Mouse (Mus musculus) embryonic fibroblast, embryonic 13.5 days (primary cell): ENCODE measurements at regions not wholly inside any gene's neighbourhood (a gene's known extent, or its start where the extent isn't known, plus 50 kb on each side); places are given as distances from the start of the nearest gene placed in this dataset.

Source experiments
- H3K27ac ChIP-seq: 2 replicates; pipeline ENCODE4 v1.5.1; 2012; ENCODE audit warnings: low read length, control low read depth, inconsistent platforms; ENCODE audit not compliant: insufficient read depth
- H3K4me1 ChIP-seq: 2 replicates; pipeline ENCODE4 v1.6.1; 2011; ENCODE audit warnings: low read length; ENCODE audit not compliant: control insufficient read depth, insufficient read depth
- H3K4me3 ChIP-seq: 2 replicates; pipeline ENCODE4 v1.5.1; 2011; ENCODE audit warnings: mild to moderate bottlenecking, control low read depth, low read length; ENCODE audit not compliant: insufficient read depth
- CTCF ChIP-seq: IDR thresholded peaks from 2 replicates; pipeline ENCODE4 v1.5.1; 2011; ENCODE audit warnings: mild to moderate bottlenecking, control low read depth, low read length, moderate library complexity, borderline replicate concordance; ENCODE audit not compliant: insufficient read depth
- POLR2A ChIP-seq: IDR thresholded peaks from 2 replicates; pipeline ENCODE4 v1.6.1; 2011; ENCODE audit warnings: low read depth, mild to moderate bottlenecking, control low read depth, low read length, moderate library complexity

- no peak overlapping the region for H3K4me3 ChIP-seq
- H3K4me1 ChIP-seq: no peaks in the 10 kb centered on the region
- TF ChIP-seq CTCF: no peak
- TF ChIP-seq POLR2A: no peak
- no peak overlapping the region for H3K27ac ChIP-seq
These were observed 191.5 kb upstream of the Sel1l start for GRCm38 (mm10) chr12:92040481-92040880.

- TF ChIP-seq CTCF: no peak
- TF ChIP-seq POLR2A: no peak
- Histone ChIP-seq H3K4me3 (no peak overlapping the region), H3K4me1 (no peaks in the 10 kb centered on the region), H3K27ac (no peak overlapping the region)
These were observed 180.2 kb upstream of the Sel1l start for GRCm38 (mm10) chr12:92029192-92029591.

- no peak overlapping the region for H3K4me3 ChIP-seq
- TF ChIP-seq POLR2A (no peak), CTCF (no peak)
These were observed 179.4 kb upstream of the Sel1l start for GRCm38 (mm10) chr12:92028354-92028753.

GRCm38 (mm10) chr12:92024461-92025218, 175.7 kb upstream of the Sel1l start:
- Histone ChIP-seq H3K4me3 (no peak overlapping the region), H3K4me1 (no peaks in the 10 kb centered on the region), H3K27ac (no peak overlapping the region)
- TF ChIP-seq CTCF: no peak
- TF ChIP-seq POLR2A: no peak

More at GRCm38 (mm10) chr12:92028354-92028753, 179.4 kb upstream of the Sel1l start:
- H3K27ac ChIP-seq: no peak overlapping the region
- H3K4me1 ChIP-seq: no peaks in the 10 kb centered on the region

- H3K27ac ChIP-seq: no peak overlapping the region
- TF ChIP-seq CTCF: no peak
- no peak overlapping the region for H3K4me3 ChIP-seq
- H3K4me1 ChIP-seq: no peaks in the 10 kb centered on the region
These were observed 170.8 kb upstream of the Sel1l start for GRCm38 (mm10) chr12:92019593-92020224.

GRCm38 (mm10) chr12:92015373-92015772, 166.4 kb upstream of the Sel1l start:
- no peak overlapping the region for H3K4me3 ChIP-seq
- H3K4me1 ChIP-seq: no peaks in the 10 kb centered on the region
- H3K27ac ChIP-seq: no peak overlapping the region
- no peak for TF ChIP-seq POLR2A
- no peak for TF ChIP-seq CTCF

GRCm38 (mm10) chr12:92013979-92014378, 165.0 kb upstream of the Sel1l start:
- TF ChIP-seq CTCF (no peak), POLR2A (no peak)
- H3K4me3 ChIP-seq: no peak overlapping the region
- H3K4me1 ChIP-seq: no peaks in the 10 kb centered on the region
- no peak overlapping the region for H3K27ac ChIP-seq

- no peak overlapping the region for H3K4me3 ChIP-seq
- no peak overlapping the region for H3K27ac ChIP-seq
- no peak for TF ChIP-seq CTCF
- no peak for TF ChIP-seq POLR2A
- H3K4me1 ChIP-seq: no peaks in the 10 kb centered on the region
These were observed 164.3 kb upstream of the Sel1l start for GRCm38 (mm10) chr12:92013244-92013643.

GRCm38 (mm10) chr12:92004391-92005094, 155.6 kb upstream of the Sel1l start:
- TF ChIP-seq POLR2A (no peak), CTCF (no peak)
- H3K27ac ChIP-seq: no peak overlapping the region
- no peak overlapping the region for H3K4me3 ChIP-seq
- no peaks in the 10 kb centered on the region for H3K4me1 ChIP-seq

- TF ChIP-seq POLR2A (no peak), CTCF (no peak)
- no peak overlapping the region for H3K4me3 ChIP-seq
- no peak overlapping the region for H3K27ac ChIP-seq
- H3K4me1 ChIP-seq: no peaks in the 10 kb centered on the region
These were observed 150.1 kb upstream of the Sel1l start for GRCm38 (mm10) chr12:91999031-91999430.
